Mouse (Mus musculus) testis, adult 2 months (tissue): ENCODE results near the gene Shisa7.

Source experiments
- CTCF ChIP-seq: fragments of 200-500 bp; IDR thresholded peaks from 2 replicates; pipeline ENCODE4 v1.5.1; 2012; ENCODE audit warnings: low read depth, mild to moderate bottlenecking, inconsistent platforms, low read length, moderate library complexity; ENCODE audit not compliant: control insufficient read depth, insufficient read depth, insufficient replicate concordance
- POLR2A ChIP-seq: fragments of 200-500 bp; IDR thresholded peaks from 2 replicates; pipeline ENCODE4 v1.6.1; 2012; ENCODE audit warnings: low read depth, mild to moderate bottlenecking, inconsistent platforms, low read length, moderate library complexity; ENCODE audit not compliant: control insufficient read depth

- TF ChIP-seq CTCF, result no peak
- TF ChIP-seq POLR2A, result no peak
Measured at GRCm38 (mm10) chr7:4782130-4782529, 62.4 kb downstream of the Shisa7 start.
